Mouse (Mus musculus) layer of hippocampus, adult 18-20 months (tissue): ENCODE results near the gene Adprhl1. TPM values are rescaled to one million over a fixed set of nuclear protein-coding genes. Genes with fewer than 3 reads are reported as not detected.
A peak's percentile ranks its signal among the peaks of the same experiment; 100 is the strongest.

Experiments used
- DNase-seq, 2 experiments: peaks; one replicate each; pipeline ENCODE4 v3.0.0; 2022; ENCODE audit warnings: low spot score in 2 of 2
- long read RNA-seq: library from polyadenylated mRNA; stranded (forward); transcript quantifications from one replicate; pipeline ENCODE4 v2.0.0, GENCODE M21; 2021
- total RNA-seq, 2 experiments: library from RNA; stranded (reverse); gene quantifications; 2 replicates each; pipeline ENCODE4 v1.2.3; 2021

Gene Adprhl1
- total RNA-seq: 1 to 10 TPM in 1 of 2 experiments, under 1 TPM in 1; 0.74 to 1.8 TPM
- long read RNA-seq: 0 reads

DNA sequence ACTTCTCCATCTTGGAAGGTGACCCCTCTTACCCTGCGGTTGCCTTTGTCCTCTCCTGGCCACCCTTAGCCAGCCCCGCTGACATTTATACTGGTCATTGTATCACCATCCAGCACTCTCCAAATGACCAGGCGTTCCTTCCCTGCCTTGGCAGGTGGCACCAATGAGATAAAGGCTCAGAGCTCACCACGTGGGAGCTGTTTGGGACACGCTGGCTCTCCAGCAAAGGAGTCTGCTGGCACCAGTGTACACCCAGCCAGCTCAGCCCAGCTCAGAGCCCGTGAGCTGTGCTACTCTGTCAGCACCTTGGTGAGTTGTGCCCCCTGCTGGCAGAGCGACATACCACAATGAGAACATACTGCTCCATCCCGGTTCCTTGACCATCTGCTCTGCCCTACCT lies at the start of gene Adprhl1:
Gene Adprhl1, minus strand, starts transcription at position 144 of the 400 bp plus-strand sequence.
- DNase-seq: peak; percentile 50 to 84

DNA sequence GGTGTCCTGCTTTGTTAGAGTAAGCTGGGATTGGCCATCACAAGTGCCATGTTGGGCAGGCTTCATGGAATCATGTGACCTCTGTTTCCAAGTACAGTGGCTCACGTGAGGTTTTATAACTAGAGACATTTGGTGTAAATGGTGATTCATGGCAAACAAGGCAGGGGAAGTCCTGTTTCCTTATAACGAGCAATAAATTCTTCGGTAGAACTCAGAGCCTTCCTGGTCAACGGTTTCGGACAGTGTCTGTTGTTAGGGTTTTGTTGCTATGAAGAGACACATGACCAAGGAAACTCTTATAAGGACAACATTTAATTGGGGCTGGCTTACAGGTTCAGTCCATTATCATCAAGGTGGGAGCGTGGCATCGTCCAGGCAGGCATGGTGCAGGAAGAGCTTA lies 47.1 kb upstream of the Adprhl1 start:
- DNase-seq: no peak

DNA sequence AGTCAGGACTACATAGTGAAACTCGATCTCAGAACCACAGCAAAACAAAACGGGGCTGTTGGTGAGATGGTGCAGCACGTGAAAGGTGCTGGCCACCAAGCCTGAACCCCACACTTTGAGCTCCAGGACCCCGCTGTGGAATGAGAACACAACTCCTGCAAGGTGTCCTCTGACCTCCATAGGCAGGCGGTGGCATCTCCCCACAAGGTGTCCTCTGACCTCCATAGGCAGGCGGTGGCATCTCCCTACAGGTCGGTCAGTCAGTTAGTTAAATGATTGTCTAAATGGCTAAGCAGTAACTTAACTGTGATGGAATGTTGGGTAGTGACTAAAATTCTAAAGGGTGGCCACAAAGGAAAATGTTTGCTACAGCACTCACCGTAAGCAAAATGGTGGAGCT lies 45.6 kb upstream of the Adprhl1 start:
- DNase-seq: no peak

DNA sequence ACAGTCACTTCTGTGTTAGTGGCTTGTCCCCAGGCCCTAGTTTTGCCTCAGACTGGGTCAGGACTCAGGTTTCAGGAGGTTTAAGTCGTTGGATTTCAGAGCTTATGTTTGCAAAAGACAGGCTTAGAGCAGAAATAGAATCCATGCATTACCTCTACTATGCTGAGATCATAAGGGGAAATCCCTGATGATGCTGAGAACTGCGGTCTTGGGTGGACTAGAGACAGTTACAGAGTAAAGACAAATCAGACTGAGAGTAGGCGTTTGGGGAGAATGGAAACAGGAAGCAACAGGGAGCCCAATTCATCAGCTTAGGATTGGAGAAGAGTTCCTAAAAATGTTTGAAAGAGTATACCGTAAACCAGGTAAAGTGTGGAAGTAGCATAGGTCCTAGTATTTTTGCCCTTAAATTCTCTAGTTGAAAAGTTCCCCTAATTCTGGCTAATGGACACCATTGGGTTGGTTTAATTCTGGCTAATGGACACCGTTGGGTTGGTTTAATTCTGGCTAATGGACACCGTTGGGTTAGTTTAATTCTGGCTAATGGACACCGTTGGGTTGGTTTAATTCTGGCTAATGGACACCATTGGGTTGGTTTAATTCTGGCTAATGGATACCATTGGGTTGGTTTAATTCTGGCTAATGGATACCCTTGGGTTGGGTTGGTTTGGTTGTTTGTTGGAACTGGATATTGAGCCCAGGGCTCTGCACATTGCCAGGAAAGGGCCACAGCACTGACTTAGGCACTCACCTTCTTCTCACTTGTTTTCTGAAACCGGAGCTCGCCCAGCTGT lies 39.9 kb upstream of the Adprhl1 start:
- DNase-seq: no peak

DNA sequence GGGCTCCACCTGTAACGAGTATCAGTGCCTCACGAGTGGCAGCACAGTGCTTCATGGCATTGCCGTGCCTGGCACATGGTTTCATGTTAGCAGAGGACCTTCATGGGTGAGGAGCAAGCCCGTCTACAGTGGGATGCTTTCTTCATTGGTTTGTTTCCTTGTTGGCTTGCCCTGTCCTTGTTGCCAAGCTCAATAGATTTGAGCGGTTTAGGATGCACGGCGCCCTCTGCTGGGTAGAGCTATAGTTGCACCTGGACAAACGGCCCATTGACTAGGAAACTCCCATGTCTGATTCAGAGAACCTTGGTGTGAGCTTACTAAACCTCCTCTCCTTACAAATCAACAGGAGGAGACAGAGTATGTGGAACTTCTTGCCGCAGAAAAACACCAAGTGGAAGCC lies 38.4 kb upstream of the Adprhl1 start:
- DNase-seq: peak; percentile 54 to 80

DNA sequence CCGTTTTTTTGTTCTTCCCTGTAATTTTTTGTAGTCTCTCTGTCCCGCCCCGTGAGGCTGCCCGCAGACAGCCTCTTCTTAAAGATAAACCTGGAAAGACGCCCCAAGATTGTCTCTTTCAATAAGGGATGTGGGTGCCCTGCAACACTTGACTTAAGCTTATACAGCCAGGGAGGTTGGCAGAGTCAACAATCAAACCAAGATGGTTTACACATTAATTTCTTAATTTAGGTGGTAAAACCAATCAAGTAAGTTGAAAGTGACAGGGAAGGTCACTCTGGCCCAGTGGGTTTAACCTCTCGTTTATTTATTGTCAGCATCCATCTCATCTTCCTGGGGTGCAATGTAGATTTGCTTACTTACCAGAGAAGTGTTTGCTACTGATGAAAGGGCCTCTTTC lies 34.7 kb upstream of the Adprhl1 start:
- no peak for DNase-seq

DNA sequence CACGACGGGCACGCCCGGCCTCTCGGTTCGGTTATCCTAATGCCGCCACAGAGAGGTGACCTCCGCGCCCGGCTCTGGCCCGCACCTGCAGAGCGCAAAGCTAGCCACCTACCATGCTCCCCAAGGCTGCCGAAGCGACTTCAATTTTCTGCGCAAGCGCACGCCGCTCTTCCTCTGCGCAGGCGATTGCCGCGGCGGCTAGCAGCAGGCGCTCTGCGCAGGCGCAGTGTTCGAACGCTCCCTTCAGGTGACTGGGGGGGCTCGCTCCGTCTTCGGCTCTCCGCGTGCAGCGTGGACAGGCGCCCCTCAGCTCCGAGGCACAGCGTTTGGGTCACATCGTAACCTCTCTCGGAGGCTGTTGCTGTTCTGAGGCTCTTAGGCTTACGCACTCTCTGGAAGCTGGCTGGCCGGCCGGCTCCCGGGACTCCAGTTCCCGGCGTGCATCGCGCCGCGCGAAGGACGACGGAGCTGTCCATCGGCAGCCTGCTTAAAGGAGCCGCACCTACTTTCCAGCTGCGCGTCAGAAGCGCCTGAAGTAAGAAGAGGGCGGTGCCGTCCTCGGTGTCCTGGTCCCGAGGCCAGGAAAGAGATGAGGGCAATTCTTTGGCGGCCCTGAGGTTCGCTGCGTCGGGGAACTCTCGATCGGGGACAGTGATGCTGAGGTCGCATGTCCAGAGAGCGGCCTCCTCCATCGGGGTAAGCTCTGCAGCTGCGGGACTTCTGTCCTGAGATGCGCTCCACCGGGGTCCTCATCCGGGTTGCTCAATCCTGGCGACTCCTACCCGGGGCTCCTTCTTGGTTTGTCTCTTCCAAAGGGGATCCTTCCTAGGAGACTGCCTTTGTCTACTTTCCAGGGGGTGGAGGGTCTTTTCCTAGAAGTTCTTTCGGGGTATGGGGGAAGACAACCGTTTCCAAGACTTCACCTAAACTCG lies 34.0 kb upstream of the Adprhl1 start, which contains the start of the genes Dcun1d2 and Tmco3:
Gene Dcun1d2, minus strand, starts transcription at position 440 of the 932 bp plus-strand sequence.
Gene Tmco3, plus strand, starts transcription at position 499 of the 932 bp plus-strand sequence.
- peak; percentile 93 to 96 for DNase-seq

DNA sequence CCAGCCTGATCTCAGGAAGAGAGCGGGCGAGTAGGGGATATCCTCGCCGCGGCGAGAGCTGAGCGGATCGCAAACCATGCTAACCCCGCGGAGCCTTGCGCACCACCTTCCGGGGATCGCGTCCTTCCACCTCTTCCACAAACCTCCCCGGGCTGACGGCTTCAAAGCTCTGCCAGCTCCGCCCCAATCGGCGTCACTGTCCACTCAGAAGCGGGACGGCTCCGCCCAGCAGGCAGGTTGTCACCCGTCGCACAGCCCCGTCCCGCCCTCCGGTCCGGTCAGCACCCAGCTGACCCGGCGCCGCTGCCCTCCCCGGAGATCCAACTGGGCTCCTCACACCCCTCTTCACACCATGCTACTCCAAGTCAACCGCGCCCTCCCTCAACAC lies 33.3 kb upstream of the Adprhl1 start:
- peak; percentile 61 to 79 for DNase-seq

DNA sequence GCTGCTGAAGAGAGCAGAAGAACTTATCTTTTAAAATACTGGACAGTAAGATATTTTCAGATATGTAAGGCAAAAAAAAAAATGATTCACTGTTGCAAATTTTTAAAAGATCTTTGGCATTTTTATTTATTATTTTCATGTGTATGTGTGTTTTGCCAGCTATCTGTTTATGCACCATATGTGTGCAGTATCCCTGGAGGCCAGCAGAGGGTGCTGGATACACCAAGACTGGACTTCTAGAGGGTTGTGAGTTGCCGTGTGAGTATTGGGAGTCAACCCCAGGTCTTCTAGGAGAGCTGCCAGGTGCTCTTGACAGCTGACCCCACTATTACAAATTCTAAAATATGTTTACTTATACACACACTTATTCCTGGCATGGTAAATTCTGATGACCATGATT lies 29.2 kb upstream of the Adprhl1 start:
- no peak for DNase-seq

DNA sequence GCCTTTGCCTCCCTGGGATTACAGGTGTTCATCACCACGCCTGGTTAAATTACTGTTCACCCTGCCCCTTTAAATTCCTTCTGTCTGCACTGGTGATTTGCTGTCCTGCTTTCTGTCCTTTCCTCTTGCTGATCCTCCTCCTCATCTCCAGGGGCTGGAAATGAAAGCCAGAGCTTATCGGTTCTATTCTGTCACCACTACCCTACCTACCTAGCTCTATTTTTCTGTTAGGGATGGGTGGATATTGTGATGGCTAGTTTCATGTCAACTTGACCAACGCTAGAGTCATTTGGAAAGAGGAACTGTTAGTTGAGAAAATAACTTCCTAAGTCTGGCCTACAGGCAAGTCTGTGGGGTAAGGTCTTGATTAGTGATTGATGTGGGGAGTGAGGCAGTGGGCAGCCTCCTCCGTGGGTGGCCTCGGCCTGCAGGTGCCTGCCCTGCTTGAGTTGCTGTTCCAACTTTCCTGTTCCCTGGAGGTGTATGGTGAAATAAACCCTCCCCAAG lies 23.0 kb upstream of the Adprhl1 start:
- no peak for DNase-seq

DNA sequence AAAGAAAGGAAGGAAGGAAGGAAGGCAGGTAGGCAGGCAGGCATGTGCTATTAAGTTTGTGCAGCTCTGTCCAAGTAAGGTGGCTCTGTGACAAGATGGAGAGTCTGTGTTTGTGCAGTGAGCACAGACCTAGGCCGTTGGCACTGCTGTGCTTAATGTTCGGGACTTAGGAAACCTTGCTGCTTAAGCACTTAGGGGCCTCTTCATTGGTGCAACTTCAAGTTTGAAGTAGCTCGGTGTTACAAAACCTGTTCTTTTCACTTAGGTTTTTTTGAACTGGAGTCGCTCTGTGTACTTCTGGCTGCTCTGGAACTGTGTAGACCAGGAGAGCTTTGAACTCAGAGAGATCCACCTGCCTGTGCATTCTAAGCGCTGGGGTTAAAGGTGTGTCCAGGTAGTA lies 18.9 kb upstream of the Adprhl1 start:
- no peak for DNase-seq

DNA sequence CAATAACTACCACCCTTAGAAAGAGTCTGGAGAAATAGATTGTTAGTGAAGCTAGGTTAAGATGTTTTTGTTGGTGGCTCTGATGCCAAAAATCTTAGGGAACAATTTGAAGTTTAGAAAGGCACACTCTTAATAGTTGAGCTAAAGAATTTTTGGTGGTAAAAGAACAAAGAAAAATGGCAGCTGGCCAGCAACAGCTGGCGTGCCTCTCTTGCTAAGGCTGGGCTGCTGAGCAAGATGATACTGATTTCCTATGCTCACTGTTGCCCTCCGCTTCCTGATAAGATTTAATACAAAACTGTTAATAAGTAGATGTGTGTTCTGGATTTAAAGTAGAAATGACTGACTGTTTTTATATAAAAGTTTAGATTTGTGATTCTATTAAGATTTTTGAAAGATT lies 13.6 kb upstream of the Adprhl1 start:
- DNase-seq: no peak

DNA sequence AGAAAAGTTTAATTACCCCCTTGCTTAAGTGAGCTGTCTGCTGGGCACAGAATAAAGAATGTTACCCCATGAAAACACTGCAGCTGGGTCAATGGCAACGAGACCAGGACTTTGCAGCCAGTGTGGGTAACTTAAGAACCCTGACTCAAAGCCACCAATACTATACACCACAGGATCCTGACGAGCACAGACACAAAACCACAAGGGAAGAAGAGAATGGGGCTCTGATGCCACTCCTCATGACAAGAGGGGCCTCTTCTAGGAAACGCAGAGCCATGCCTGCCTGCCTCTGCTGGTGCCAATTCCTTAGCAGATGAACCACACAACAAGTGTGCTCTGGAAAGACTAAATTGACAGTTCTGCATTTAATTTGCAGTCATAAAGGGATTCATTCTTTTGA lies 9.4 kb upstream of the Adprhl1 start:
- DNase-seq: no peak

DNA sequence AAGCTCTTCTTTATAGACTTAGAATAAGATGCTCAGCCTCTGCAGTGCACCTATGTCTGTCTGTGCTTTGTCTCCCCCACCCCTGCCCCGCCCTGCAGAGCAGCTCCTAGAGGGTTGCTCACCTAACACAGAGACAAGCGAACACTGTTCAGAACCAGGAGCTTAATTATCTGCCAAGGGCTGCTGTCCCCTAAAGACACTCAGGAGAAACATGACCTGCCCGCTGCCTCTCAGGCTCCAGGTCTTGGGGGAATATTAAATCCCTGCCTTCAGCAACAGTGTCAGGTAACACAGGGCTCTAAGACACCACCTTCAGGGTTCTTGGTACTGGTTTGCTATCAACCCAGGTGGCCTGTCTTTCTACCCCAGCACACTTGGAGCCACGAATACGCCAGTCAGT lies 549 bp downstream of the Adprhl1 start:
- no peak for DNase-seq

DNA sequence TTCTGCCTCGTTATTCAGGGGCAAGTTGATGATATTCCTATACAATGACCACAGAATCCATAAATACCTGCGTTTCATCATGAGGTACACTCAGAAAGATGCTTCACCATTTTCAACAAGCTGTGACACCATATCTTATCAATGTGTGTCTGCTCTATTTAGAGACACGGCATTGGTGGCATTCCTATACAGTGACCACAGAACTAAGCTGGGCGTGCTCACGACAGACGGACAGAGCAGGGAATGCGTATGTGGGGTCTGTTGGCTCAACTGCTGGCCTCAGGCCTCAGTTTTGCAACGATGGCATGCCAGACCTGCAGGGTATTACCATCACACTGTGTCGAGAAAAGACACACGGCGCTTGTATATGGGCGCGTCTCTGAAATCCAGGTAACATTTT lies 1.1 kb downstream of the Adprhl1 start:
- DNase-seq: no peak

DNA sequence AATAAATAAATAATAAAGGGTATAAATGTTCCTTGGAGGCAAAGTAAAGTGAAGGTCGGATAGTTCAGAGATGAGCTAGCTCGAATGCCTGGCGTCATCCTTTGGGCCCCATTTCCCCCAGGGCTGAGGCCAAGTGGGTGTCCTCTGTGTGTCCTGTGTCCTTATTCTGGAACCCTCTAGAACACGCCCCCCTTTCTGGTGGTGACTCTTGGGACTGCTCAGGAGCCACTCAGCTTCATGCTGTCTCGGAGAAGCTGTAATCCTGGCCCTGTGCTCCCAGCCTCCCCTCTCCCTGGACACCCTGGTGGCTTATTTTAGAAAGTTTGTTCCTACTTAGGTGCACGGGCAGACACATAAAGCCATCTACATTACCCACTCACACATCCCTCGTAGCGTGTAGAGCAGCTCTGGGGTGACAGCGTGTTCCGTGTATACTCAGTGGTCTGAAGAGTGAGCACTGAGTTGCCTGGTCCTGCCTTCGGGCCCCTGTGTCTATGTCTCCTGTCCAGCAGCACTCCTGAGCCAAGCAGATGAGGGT lies 9.6 kb downstream of the Adprhl1 start:
- DNase-seq: no peak

DNA sequence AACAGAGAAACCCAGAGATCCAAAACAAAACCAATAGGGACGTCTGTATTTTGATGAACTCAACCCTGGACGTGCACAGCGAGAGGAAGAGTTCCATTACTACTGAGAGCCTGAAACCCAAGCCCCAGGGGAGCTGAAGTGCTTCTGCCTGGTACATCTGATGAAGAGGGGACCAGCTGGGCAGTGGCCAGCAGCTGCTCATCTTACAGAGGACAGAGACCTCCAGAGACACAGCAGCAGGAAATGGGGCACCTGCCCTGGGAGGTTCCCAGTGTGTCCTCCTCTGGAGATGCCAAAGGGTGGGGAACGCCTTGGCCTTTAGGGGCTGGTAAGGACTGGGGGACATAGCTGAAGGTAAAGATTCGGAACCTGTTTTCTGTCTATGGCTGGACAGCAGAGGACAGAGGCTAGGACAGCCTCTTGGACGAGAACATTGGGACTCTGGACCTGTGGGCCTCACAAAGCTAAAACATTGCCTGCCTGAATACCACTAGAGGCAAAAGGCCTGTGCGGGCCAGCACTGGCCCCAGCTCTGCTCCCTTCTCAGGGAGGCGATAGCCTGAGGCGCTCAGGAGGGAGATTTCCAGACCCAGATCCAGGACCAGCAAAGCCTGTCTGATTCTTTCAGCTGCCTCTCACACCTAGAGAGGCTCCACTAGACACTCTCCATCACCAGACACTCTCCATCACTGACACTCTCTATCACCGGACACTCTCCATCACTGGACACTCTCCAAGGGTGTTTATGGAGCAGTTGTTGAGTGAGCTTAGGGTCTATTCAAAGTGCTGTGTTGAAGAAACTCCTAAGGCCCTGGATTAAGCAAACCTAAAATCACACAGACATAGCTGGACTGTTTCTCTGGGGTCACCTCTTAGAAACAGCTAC lies 10.7 kb downstream of the Adprhl1 start:
- no peak for DNase-seq

DNA sequence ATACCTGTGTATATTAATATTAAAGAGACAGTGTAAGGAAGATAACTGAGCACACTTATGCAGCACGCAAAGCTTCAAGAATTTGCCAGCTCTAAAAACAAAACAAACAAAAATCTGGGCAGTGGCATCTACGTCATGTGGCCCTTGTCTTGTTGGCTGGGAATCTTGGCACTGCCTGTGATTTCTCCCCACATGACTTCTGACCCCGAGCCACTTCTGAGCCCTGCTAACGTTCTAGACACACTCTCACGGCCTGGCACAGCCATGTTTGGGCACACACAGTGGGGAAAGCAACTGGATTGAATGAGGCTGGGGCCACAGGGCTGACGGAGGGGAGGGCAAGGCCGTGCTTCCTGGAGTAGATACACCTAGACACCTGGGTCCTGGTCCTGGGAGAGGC lies 13.3 kb downstream of the Adprhl1 start:
- DNase-seq: no peak

DNA sequence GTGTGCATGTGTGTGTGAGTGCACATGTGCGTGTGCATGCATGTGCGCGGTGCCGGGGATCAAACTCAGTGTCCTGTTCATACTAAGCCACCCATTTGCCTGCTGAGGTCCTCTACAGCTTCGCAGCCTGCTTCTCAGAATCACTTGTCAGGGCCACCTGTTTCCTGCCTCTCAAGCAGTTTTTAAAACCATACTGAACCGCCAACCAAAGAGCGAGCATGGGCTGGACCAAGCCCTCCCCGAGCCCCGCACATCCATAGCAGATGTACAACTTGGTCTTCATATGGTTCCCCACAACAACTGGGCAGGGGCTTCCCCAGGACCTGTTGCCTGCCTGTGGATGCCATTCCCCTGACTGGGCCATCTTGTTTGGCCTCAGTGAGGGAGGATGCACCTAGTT lies 13.9 kb downstream of the Adprhl1 start:
- DNase-seq: no peak

DNA sequence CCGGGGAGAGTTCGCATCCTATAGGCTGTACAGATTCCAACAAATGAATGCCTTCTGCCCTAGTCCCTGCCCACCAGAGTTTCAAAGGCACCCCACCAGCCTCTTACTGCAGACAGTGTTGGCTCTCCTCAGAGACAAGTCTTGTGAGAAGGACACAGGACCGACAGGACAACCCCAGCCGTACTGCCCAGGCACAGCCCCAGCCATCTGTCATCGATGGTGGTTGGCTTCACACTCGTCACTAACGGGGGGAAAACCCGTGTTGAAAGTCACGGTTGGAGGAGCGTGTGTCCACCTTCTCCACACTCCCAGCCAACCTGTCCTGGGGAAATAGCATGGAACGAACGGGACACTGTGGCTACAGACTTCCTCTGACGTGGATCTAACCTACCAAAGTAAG lies 19.2 kb downstream of the Adprhl1 start:
- no peak for DNase-seq

DNA sequence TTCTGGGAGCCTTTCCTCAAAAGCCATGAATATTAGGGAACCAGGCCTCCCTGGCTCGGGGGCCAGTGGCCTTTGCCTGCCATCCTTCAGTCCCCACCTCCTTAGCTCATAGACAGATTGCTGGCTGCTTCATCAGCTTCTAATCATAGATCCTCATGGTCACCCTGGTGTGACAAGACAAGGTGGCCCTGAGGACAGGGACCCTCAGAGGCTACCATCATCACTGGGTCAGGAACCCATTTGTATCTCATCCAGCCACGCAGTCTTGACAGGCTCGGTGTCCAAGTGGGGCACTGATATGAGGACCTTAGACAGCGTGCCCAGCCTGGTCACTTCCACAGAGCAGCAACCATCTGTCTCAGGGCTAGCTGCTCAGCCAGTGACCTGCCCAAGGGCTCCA lies 23.5 kb downstream of the Adprhl1 start:
- DNase-seq: no peak
